In the genomic region with DNA sequence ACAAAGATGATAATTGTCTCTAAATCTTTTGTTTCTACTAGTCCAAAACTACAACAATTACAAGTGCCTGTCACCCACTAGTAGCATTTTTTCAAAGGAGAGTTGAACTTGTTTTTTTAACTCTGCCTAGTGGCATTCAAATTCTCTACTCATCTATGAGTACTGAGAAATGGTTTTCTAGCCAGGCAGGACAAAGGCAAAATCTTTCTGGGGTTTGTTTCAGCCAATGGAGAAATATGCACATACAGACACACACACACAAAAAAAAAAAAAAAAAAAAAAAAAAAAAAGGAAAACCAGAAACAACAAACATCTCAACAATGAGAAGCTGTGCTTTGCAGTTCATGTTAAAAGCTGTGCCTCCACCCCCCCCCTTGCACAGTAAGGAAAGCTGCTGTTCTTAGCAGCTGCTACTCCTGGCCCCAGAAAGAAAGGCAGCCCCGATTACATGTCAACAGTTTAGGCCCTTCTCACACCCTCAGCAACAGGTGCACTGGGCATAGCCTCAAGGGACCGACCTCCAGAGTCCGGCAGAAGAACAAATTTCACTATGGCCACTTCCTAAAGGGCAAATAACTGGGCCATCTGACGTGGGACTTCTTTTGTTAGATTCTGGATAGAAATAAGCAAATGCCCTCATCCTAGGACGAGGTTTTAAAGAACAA, we compare ENCODE assay signal across 31 mouse cellular contexts. TPM values are rescaled to one million over a fixed set of nuclear protein-coding genes. Genes with fewer than 3 reads are reported as not detected.
A peak's percentile ranks its signal among the peaks of the same experiment; 100 is the strongest.
DNase-seq lines count a peak whose midpoint lies in the region; ATAC-seq and TF ChIP-seq lines count a peak whose summit lies in the region.
"Had no signal": no experiment of that assay in that cellular context is flagged by ENCODE, and none has a peak within 500 bp of the region (broad histone marks: within the 10 kb centered on the region; RNA-seq: fewer than 3 reads in every experiment).

No protein-coding gene starts in this region.

- DNase-seq in embryonic facial prominence, embryonic 14.5 days (ENCODE audit: low spot score): peak; percentile 71
- DNase-seq in embryonic facial prominence, embryonic 10.5 days (ENCODE audit: low spot score): no peak
- DNase-seq in CH12.LX (ENCODE audit: extremely low read depth): no peak
- peak; percentile 79 for DNase-seq in gastrocnemius, adult 2 months
- no peak for DNase-seq in spleen, postnatal 14 days (ENCODE audit: low spot score in 2 of 2)
- DNase-seq in embryo, embryonic 10.5 days (ENCODE audit: low spot score): no peak
- DNase-seq: adrenal gland, postnatal 10 days; cerebellum, adult 11-12 months; cerebellum, adult 9-11 months; kidney, adult 18-20 months; kidney, postnatal 25 days; left cerebral cortex, postnatal 4 days; liver; lung, adult 2 months; lung, postnatal 10 days; right cerebral cortex, postnatal 25 days; spleen, adult 18-20 months; thymus, adult 18-20 months; thymus, postnatal 25 days had no signal

- intact Hi-C loops in gastrocnemius, adult 2 months (cut with DNase I): loop anchor here (5.0 to 10.0 kb wide), 2 partner anchors 95 to 163 kb away; no protein-coding TSS in a partner anchor

- no peak overlapping the region for H3K4me2 ChIP-seq in embryonic facial prominence, embryonic 14.5 days (ENCODE audit: low read depth, low read length)
- no peak overlapping the region for H3K4me2 ChIP-seq in CH12.LX (ENCODE audit: insufficient read depth, low read depth, poor library complexity, severe bottlenecking)
- H3K4me2 ChIP-seq in myocyte (ENCODE audit: low read depth): peak overlapping the region; percentile 33
- H3K4me2 ChIP-seq: heart, embryonic 15.5 days; kidney, embryonic 15.5 days; midbrain, embryonic 11.5 days; neural tube, embryonic 13.5 days had no signal

- no peak for ATAC-seq in embryonic facial prominence, embryonic 14.5 days (ENCODE audit: low read depth)
- no peak for ATAC-seq in megakaryocyte-erythroid progenitor cell, adult 5-6 weeks (replicated peaks; ENCODE audit: low FRiP score, low TSS enrichment, poor library complexity, severe bottlenecking)
- ATAC-seq: forebrain, embryonic 16.5 days; hindbrain, embryonic 16.5 days; midbrain, embryonic 16.5 days had no signal

- no peaks in the 10 kb centered on the region for H3K27me3 ChIP-seq in embryonic facial prominence, embryonic 14.5 days (replicated peaks; ENCODE audit: control insufficient read depth, insufficient read depth, low read length)
- no peaks in the 10 kb centered on the region for H3K27me3 ChIP-seq in embryonic facial prominence, embryonic 10.5 days (replicated peaks; ENCODE audit: low read depth, poor library complexity, severe bottlenecking)
- no peaks in the 10 kb centered on the region for H3K27me3 ChIP-seq in CH12.LX (replicated peaks)
- no peaks in the 10 kb centered on the region for H3K27me3 ChIP-seq in myocyte (ENCODE audit: control insufficient read depth, insufficient read depth, insufficient read length)
- H3K27me3 ChIP-seq: heart, embryonic 15.5 days; kidney, embryonic 15.5 days; neural tube, embryonic 13.5 days had no signal

- no peak overlapping the region for H3K4me3 ChIP-seq in embryonic facial prominence, embryonic 14.5 days (ENCODE audit: low read depth, low read length)
- H3K4me3 ChIP-seq in embryonic facial prominence, embryonic 10.5 days: no peak overlapping the region
- H3K4me3 ChIP-seq in CH12.LX (replicated peaks in 1 of 3; ENCODE audit: low read depth in 2 of 3, low read length in 2 of 3, poor library complexity in 1 of 3) (no peak overlapping the region), myocyte (no peak overlapping the region)
- no peak overlapping the region for H3K4me3 ChIP-seq in gastrocnemius, adult 2 months
- H3K4me3 ChIP-seq: heart, embryonic 10.5 days; heart, embryonic 15.5 days; kidney, embryonic 15.5 days; neural tube, embryonic 13.5 days had no signal

- in situ Hi-C loops in CH12.LX (cut with MboI; ENCODE audit: low pct_ligation_motif_present, low pct_unique_long_range_greater_than_20kb, low sequenced_read_pairs): no loop called here

- peak overlapping the region; percentile 21; the same call in 1 of the 2 replicates for H3K27ac ChIP-seq in embryonic facial prominence, embryonic 14.5 days (replicated peaks; ENCODE audit: low read depth, low read length)
- H3K27ac ChIP-seq in embryonic facial prominence, embryonic 10.5 days (replicated peaks): no peak overlapping the region
- no peak overlapping the region for H3K27ac ChIP-seq in CH12.LX (ENCODE audit: insufficient read depth, low read depth)
- H3K27ac ChIP-seq in gastrocnemius, adult 2 months: peak overlapping the region; percentile 78
- H3K27ac ChIP-seq: heart, embryonic 10.5 days; heart, embryonic 15.5 days; kidney, embryonic 15.5 days; liver, embryonic 14.5 days; neural tube, embryonic 13.5 days; stomach, postnatal 0 days had no signal

- no peak for TF ChIP-seq EP300 in CH12.LX (IDR thresholded peaks at IDR 0.05; ENCODE audit: low read length)

- no peak for TF ChIP-seq RAD21 in CH12.LX (IDR thresholded peaks at IDR 0.05; ENCODE audit: low read depth, low read length)

- TF ChIP-seq CTCF in CH12.LX (conservative IDR thresholded peaks at IDR 0.05 in 1 of 2, IDR thresholded peaks at IDR 0.05 in 1 of 2; ENCODE audit: low read depth in 2 of 2, low read length in 2 of 2): no peak
- no peak for TF ChIP-seq CTCF in gastrocnemius, adult 2 months (IDR thresholded peaks at IDR 0.05)

- dilution Hi-C loops in CH12.LX (cut with MboI; ENCODE audit: extremely low pct_ligation_motif_present, extremely low pct_unique_long_range_greater_than_20kb, low sequenced_read_pairs): no loop called here

- no peaks in the 10 kb centered on the region for H3K79me2 ChIP-seq in CH12.LX (replicated peaks; ENCODE audit: control insufficient read depth, extremely low read depth, insufficient read depth, poor library complexity, severe bottlenecking)
- H3K79me2 ChIP-seq in myocyte (ENCODE audit: control insufficient read depth, insufficient read depth): no peaks in the 10 kb centered on the region

- 65% methylated on average over 5 of the region's 5 CpGs for WGBS in embryonic facial prominence, embryonic 14.5 days
- WGBS in embryonic facial prominence, embryonic 10.5 days: 68% methylated on average over 5 of the region's 5 CpGs

- H3K9me3 ChIP-seq in embryonic facial prominence, embryonic 14.5 days (ENCODE audit: control insufficient read depth, low read length): no peaks in the 10 kb centered on the region
- no peaks in the 10 kb centered on the region for H3K9me3 ChIP-seq in embryonic facial prominence, embryonic 10.5 days
- H3K9me3 ChIP-seq in CH12.LX (replicated peaks; ENCODE audit: low read length): no peaks in the 10 kb centered on the region
- H3K9me3 ChIP-seq: heart, embryonic 10.5 days; heart, embryonic 15.5 days; kidney, embryonic 15.5 days; neural tube, embryonic 13.5 days had no signal

- H3K4me1 ChIP-seq in embryonic facial prominence, embryonic 14.5 days (ENCODE audit: control insufficient read depth, insufficient read depth, low read length): no peaks in the 10 kb centered on the region
- H3K4me1 ChIP-seq in embryonic facial prominence, embryonic 10.5 days: peaks cover 5% of the 10 kb centered on the region; the same call in 1 of the 2 replicates
- peaks cover 3 to 13% of the 10 kb centered on the region in 2 experiments for H3K4me1 ChIP-seq in CH12.LX (ENCODE audit: control insufficient read depth in 1 of 2, insufficient read depth in 2 of 2)
- H3K4me1 ChIP-seq: heart, embryonic 10.5 days; heart, embryonic 15.5 days had no signal

- H3ac ChIP-seq in myocyte (ENCODE audit: control insufficient read depth, insufficient read length): no peak overlapping the region

- TF ChIP-seq POLR2A in CH12.LX (IDR thresholded peaks at IDR 0.05; ENCODE audit: low read depth, low read length) (no peak), myocyte (IDR thresholded peaks at IDR 0.05; ENCODE audit: insufficient read length, low read depth) (no peak)

- no peak overlapping the region for H3K9ac ChIP-seq in embryonic facial prominence, embryonic 14.5 days (ENCODE audit: low read depth, low read length)
- H3K9ac ChIP-seq in CH12.LX (ENCODE audit: insufficient read depth, low read depth): no peak overlapping the region
- H3K9ac ChIP-seq: heart, embryonic 15.5 days; kidney, embryonic 15.5 days; liver, embryonic 14.5 days; neural tube, embryonic 13.5 days had no signal

- H3K36me3 ChIP-seq in embryonic facial prominence, embryonic 14.5 days (ENCODE audit: control insufficient read depth, insufficient read depth, low read length): peaks cover 24% of the 10 kb centered on the region
- peaks cover 35% of the 10 kb centered on the region for H3K36me3 ChIP-seq in embryonic facial prominence, embryonic 10.5 days (replicated peaks)
- H3K36me3 ChIP-seq in CH12.LX (replicated peaks in 1 of 2; ENCODE audit: control insufficient read depth in 1 of 2, insufficient read depth in 1 of 2, low read length in 1 of 2) (peaks cover 6 to 29% of the 10 kb centered on the region in 2 experiments), myocyte (ENCODE audit: control insufficient read depth, insufficient read depth) (peaks cover 10% of the 10 kb centered on the region)

TF ChIP-seq in CH12.LX, 34 proteins besides CTCF, POLR2A, EP300 and RAD21:
- TF ChIP-seq MXI1 (IDR thresholded peaks at IDR 0.05; ENCODE audit: low read depth, low read length): no peak
- peak; percentile 91 for TF ChIP-seq ZNF384 (IDR thresholded peaks at IDR 0.05; ENCODE audit: low read depth, low read length)
- TF ChIP-seq USF1 (IDR thresholded peaks at IDR 0.05; ENCODE audit: low read depth, low read length): no peak
- no peak for TF ChIP-seq MAX (IDR thresholded peaks at IDR 0.05; ENCODE audit: low read length)
- TF ChIP-seq PAX5 (IDR thresholded peaks at IDR 0.05; ENCODE audit: low read length): no peak
- TF ChIP-seq TBP (conservative IDR thresholded peaks at IDR 0.05; ENCODE audit: low read depth, low read length): no peak

TF ChIP-seq in myocyte, 11 proteins besides CTCF, POLR2A, EP300 and RAD21 (continues in another document):
- TF ChIP-seq POLR2AphosphoS2 (IDR thresholded peaks at IDR 0.05; ENCODE audit: insufficient read length, low read depth) (no peak), REST (IDR thresholded peaks at IDR 0.05; ENCODE audit: insufficient read depth, insufficient read length) (no peak), CEBPB (IDR thresholded peaks at IDR 0.05; ENCODE audit: insufficient read depth, poor library complexity, severe bottlenecking) (no peak), MAX (IDR thresholded peaks at IDR 0.05; ENCODE audit: low read depth) (no peak), MYOG (IDR thresholded peaks at IDR 0.05; ENCODE audit: control insufficient read depth in 1 of 3, insufficient read depth in 1 of 3, insufficient read length in 2 of 3, low read depth in 2 of 3) (peak; percentile 81 to 98 (median 97))

RNA-seq across cellular contexts. Expression of gene Kremen1, which starts 16.1 kb away (rescaled TPM):
- 24.1 and 26.7 TPM in 2 replicates for polyA plus RNA-seq in embryonic facial prominence, embryonic 14.5 days (2014; fragmentation: Nextera tagmentation; extraction: Ambion mirVana)
- 16.5 and 17.3 TPM in 2 replicates for polyA plus RNA-seq in embryonic facial prominence, embryonic 10.5 days (2016; fragmentation: Nextera tagmentation; extraction: Ambion mirVana)
- total RNA-seq in CH12.LX (2012; rRNA removed) (9.9 and 11.8 TPM in 2 replicates), CH12.LX (2014; rRNA removed) (4.4 and 5.0 TPM in 2 replicates)
- polyA plus RNA-seq in CH12.LX (2012; ENCODE audit: insufficient read length, low read depth) (6.9 and 7.3 TPM in 2 replicates), myocyte (2012; fragmentation: generic; extraction: Trizol) (79.3 TPM)
- 10 to 100 TPM; 39.4 to 58.7 TPM for total RNA-seq in gastrocnemius, adult 2 months (2021)
- total RNA-seq in megakaryocyte-erythroid progenitor cell, adult 5-6 weeks (2014; fragmentation: Nextera tagmentation): 1.1 and 3.0 TPM in 2 replicates
- total RNA-seq in megakaryocyte-erythroid progenitor cell, adult 5-6 weeks (2017): 1.1 and 2.1 TPM in 2 replicates

Comparison
In these comparisons a context has a peak if more than half of its experiments do, and no peak if none do; other contexts are left out.
1. DNase-seq: peak in embryonic facial prominence, embryonic 14.5 days (single experiment) and gastrocnemius, adult 2 months (single experiment); none in embryonic facial prominence, embryonic 10.5 days (single experiment), CH12.LX (single experiment), spleen, postnatal 14 days (0 of 2) and embryo, embryonic 10.5 days (single experiment).
2. H3K27ac ChIP-seq: peak in embryonic facial prominence, embryonic 14.5 days (single experiment) and gastrocnemius, adult 2 months (single experiment); none in embryonic facial prominence, embryonic 10.5 days (single experiment) and CH12.LX (single experiment).